Mouse (Mus musculus) CH12.LX (cell line): Measurements from ENCODE around the gene Lama4. TPM values are rescaled to one million over a fixed set of nuclear protein-coding genes. Genes with fewer than 3 reads are reported as not detected.

ENCODE experiments used
- DNase-seq: peaks from one replicate; pipeline ENCODE4 v3.0.0-alpha.2; 2013; ENCODE audit errors: extremely low read depth
- H3K27ac ChIP-seq: 2 replicates; pipeline ENCODE4 v1.5.1; 2012; ENCODE audit warnings: low read depth, mild to moderate bottlenecking, control low read depth, moderate library complexity; ENCODE audit not compliant: insufficient read depth
- H3K27me3 ChIP-seq: replicated peaks from 2 replicates; pipeline ENCODE3; 2012; ENCODE audit warnings: inconsistent platforms
- H3K36me3 ChIP-seq, 2 experiments: replicated peaks in 1 of 2; 2 replicates each; pipeline versions ENCODE3 to v1.6.1; 2012; ENCODE audit warnings: inconsistent platforms in 1 of 2, low read length in 1 of 2, mild to moderate bottlenecking in 1 of 2, mixed read lengths in 1 of 2, moderate library complexity in 1 of 2; ENCODE audit not compliant: control insufficient read depth in 1 of 2, insufficient read depth in 1 of 2
- H3K4me1 ChIP-seq, 2 experiments: 2 replicates each; pipeline ENCODE4 v1.6.1; 2012; ENCODE audit warnings: inconsistent platforms in 1 of 2, moderate library complexity in 1 of 2; ENCODE audit not compliant: insufficient read depth in 2 of 2, control insufficient read depth in 1 of 2
- H3K4me2 ChIP-seq: 2 replicates; pipeline ENCODE4 v1.6.1; 2012; ENCODE audit warnings: low read depth, mild to moderate bottlenecking, control low read depth; ENCODE audit not compliant: poor library complexity, insufficient read depth, severe bottlenecking
- H3K4me3 ChIP-seq, 3 experiments: fragments of 150-350 bp in 1 of 3; sonication (generic) in 1 of 3; replicated peaks in 1 of 3; 2 replicates each; pipeline versions ENCODE3 to v1.5.1; 2011 to 2012; ENCODE audit warnings: low read depth in 2 of 3, low read length in 2 of 3, mild to moderate bottlenecking in 2 of 3, moderate library complexity in 2 of 3, control low read depth in 1 of 3, improper control_type of control experiment in 1 of 3, inconsistent platforms in 1 of 3, mixed read lengths in 1 of 3; ENCODE audit not compliant: poor library complexity in 1 of 3
- H3K79me2 ChIP-seq: replicated peaks from 2 replicates; pipeline ENCODE4 v1.6.1; 2012; ENCODE audit warnings: mild to moderate bottlenecking, moderate library complexity; ENCODE audit not compliant: control insufficient read depth, poor library complexity, insufficient read depth, severe bottlenecking; ENCODE audit errors: extremely low read depth
- H3K9ac ChIP-seq: 2 replicates; pipeline ENCODE4 v1.6.1; 2012; ENCODE audit warnings: low read depth, mild to moderate bottlenecking, control low read depth, moderate library complexity; ENCODE audit not compliant: insufficient read depth
- H3K9me3 ChIP-seq: replicated peaks from 2 replicates; pipeline ENCODE3; 2012; ENCODE audit warnings: low read length, inconsistent platforms, mixed read lengths
- BHLHE40 ChIP-seq: IDR thresholded peaks from 2 replicates; pipeline ENCODE4 v1.6.1; 2011; ENCODE audit warnings: mild to moderate bottlenecking, low read depth, low read length, improper control_type of control experiment
- CHD1 ChIP-seq: IDR thresholded peaks from 2 replicates; pipeline ENCODE4 v1.6.1; 2012; ENCODE audit warnings: low read depth, low read length, improper control_type of control experiment, inconsistent platforms
- CHD2 ChIP-seq: IDR thresholded peaks from 2 replicates; pipeline ENCODE4 v1.6.1; 2011; ENCODE audit warnings: low read length, improper control_type of control experiment
- E2F4 ChIP-seq: IDR thresholded peaks from 2 replicates; pipeline ENCODE4 v1.6.1; 2011; ENCODE audit warnings: low read depth, low read length, improper control_type of control experiment; ENCODE audit not compliant: insufficient replicate concordance
- ELF1 ChIP-seq: IDR thresholded peaks from 2 replicates; pipeline ENCODE4 v1.6.1; 2014; ENCODE audit warnings: low read depth, mild to moderate bottlenecking, inconsistent platforms, low read length, improper control_type of control experiment
- EP300 ChIP-seq: IDR thresholded peaks from 2 replicates; pipeline ENCODE4 v1.6.1; 2011; ENCODE audit warnings: low read length, improper control_type of control experiment
- ETS1 ChIP-seq: conservative IDR thresholded peaks from 2 replicates; pipeline ENCODE4 v1.6.1; 2012; ENCODE audit warnings: low read depth, mild to moderate bottlenecking, inconsistent platforms, low read length, improper control_type of control experiment, moderate library complexity
- GABPA ChIP-seq: IDR thresholded peaks from 2 replicates; pipeline ENCODE4 v1.6.1; 2012; ENCODE audit warnings: low read depth, low read length, improper control_type of control experiment, inconsistent platforms; ENCODE audit not compliant: insufficient replicate concordance
- HCFC1 ChIP-seq: IDR thresholded peaks from 2 replicates; pipeline ENCODE4 v1.6.1; 2012; ENCODE audit warnings: low read depth, mild to moderate bottlenecking, inconsistent platforms, low read length, improper control_type of control experiment
- IRF4 ChIP-seq: IDR thresholded peaks from 2 replicates; pipeline ENCODE4 v1.6.1; 2014; ENCODE audit warnings: low read depth, mild to moderate bottlenecking, inconsistent platforms, low read length, improper control_type of control experiment
- JUN ChIP-seq: IDR thresholded peaks from 2 replicates; pipeline ENCODE4 v1.6.1; 2011; ENCODE audit warnings: low read depth, mild to moderate bottlenecking, low read length, improper control_type of control experiment, moderate library complexity; ENCODE audit not compliant: insufficient read depth
- JUND ChIP-seq: conservative IDR thresholded peaks from 2 replicates; pipeline ENCODE4 v1.6.1; 2011; ENCODE audit warnings: low read depth, low read length, improper control_type of control experiment
- KAT2A ChIP-seq: IDR thresholded peaks from 2 replicates; pipeline ENCODE4 v1.6.1; 2012; ENCODE audit warnings: low read length, improper control_type of control experiment, inconsistent platforms; ENCODE audit not compliant: insufficient replicate concordance
- MAFK ChIP-seq: IDR thresholded peaks from 2 replicates; pipeline ENCODE4 v1.6.1; 2011; ENCODE audit warnings: low read length, improper control_type of control experiment; ENCODE audit not compliant: insufficient replicate concordance
- MEF2A ChIP-seq: IDR thresholded peaks from 2 replicates; pipeline ENCODE4 v1.6.1; 2014; ENCODE audit warnings: low read depth, mild to moderate bottlenecking, inconsistent platforms, low read length, improper control_type of control experiment, borderline replicate concordance
- MXI1 ChIP-seq: IDR thresholded peaks from 2 replicates; pipeline ENCODE4 v1.6.1; 2011; ENCODE audit warnings: mild to moderate bottlenecking, low read depth, low read length, improper control_type of control experiment
- NRF1 ChIP-seq: IDR thresholded peaks from 2 replicates; pipeline ENCODE4 v1.6.1; 2014; ENCODE audit warnings: low read depth, mild to moderate bottlenecking, inconsistent platforms, low read length, improper control_type of control experiment, moderate library complexity
- PAX5 ChIP-seq: IDR thresholded peaks from 2 replicates; pipeline ENCODE4 v1.6.1; 2012; ENCODE audit warnings: low read length, inconsistent platforms, mixed read lengths
- POLR2A ChIP-seq: IDR thresholded peaks from 2 replicates; pipeline ENCODE4 v1.6.1; 2011; ENCODE audit warnings: low read depth, mild to moderate bottlenecking, improper control_type of control experiment, low read length
- POLR2AphosphoS2 ChIP-seq: IDR thresholded peaks from 2 replicates; pipeline ENCODE4 v1.6.1; 2011; ENCODE audit warnings: low read depth, low read length, improper control_type of control experiment
- RAD21 ChIP-seq: IDR thresholded peaks from 2 replicates; pipeline ENCODE4 v1.6.1; 2011; ENCODE audit warnings: low read depth, mild to moderate bottlenecking, low read length, improper control_type of control experiment, moderate library complexity
- SIN3A ChIP-seq: IDR thresholded peaks from 2 replicates; pipeline ENCODE4 v1.6.1; 2012; ENCODE audit warnings: low read length, improper control_type of control experiment, inconsistent platforms
- TBP ChIP-seq: conservative IDR thresholded peaks from 2 replicates; pipeline ENCODE4 v1.6.1; 2011; ENCODE audit warnings: low read depth, low read length, improper control_type of control experiment
- UBTF ChIP-seq: IDR thresholded peaks from 2 replicates; pipeline ENCODE4 v1.6.1; 2012; ENCODE audit warnings: low read depth, mild to moderate bottlenecking, inconsistent platforms, low read length, improper control_type of control experiment, moderate library complexity
- USF1 ChIP-seq: IDR thresholded peaks from 2 replicates; pipeline ENCODE4 v1.6.1; 2014; ENCODE audit warnings: low read depth, mild to moderate bottlenecking, inconsistent platforms, low read length, improper control_type of control experiment
- ZC3H11A ChIP-seq: IDR thresholded peaks from 2 replicates; pipeline ENCODE4 v1.6.1; 2012; ENCODE audit warnings: low read depth, mild to moderate bottlenecking, inconsistent platforms, low read length, improper control_type of control experiment
- ZMIZ1 ChIP-seq: IDR thresholded peaks from 2 replicates; pipeline ENCODE4 v1.6.1; 2012; ENCODE audit warnings: low read depth, mild to moderate bottlenecking, inconsistent platforms, low read length, improper control_type of control experiment
- ZNF384 ChIP-seq: IDR thresholded peaks from 2 replicates; pipeline ENCODE4 v1.6.1; 2012; ENCODE audit warnings: low read depth, low read length, improper control_type of control experiment, inconsistent platforms
- dilution Hi-C: fragments of 300-500 bp; cut with MboI; formaldehyde crosslinking; loops from 2 replicates; pipeline ENCODE4 v1.14.3; 2020; ENCODE audit warnings: low sequenced_read_pairs; ENCODE audit not compliant: extremely low pct_unique_long_range_greater_than_20kb, extremely low pct_ligation_motif_present
- in situ Hi-C: fragments of 300-500 bp; cut with MboI; formaldehyde crosslinking; loops from 3 replicates; pipeline ENCODE4 v1.14.3; 2019; ENCODE audit warnings: low sequenced_read_pairs, low pct_ligation_motif_present, low pct_unique_long_range_greater_than_20kb, mixed read lengths
- polyA plus RNA-seq: library from polyadenylated mRNA; unstranded; fragments of >175 nt; gene quantifications from 2 replicates; pipeline ENCODE4 v1.2.1, GENCODE M21; 2012; ENCODE audit warnings: low read depth; ENCODE audit not compliant: insufficient read length
- total RNA-seq, 2 experiments: library from RNA; depleted of rRNA; stranded (reverse); fragments of 300-350 nt in 1 of 2; fragments of >200 nt in 1 of 2; gene quantifications; 2 replicates each; pipeline ENCODE4 v1.2.3; 2012 to 2014

The Lama4 gene
- total and polyA plus RNA-seq, 3 experiments: 0.08 to 0.50 (median 0.19) TPM

DNA sequence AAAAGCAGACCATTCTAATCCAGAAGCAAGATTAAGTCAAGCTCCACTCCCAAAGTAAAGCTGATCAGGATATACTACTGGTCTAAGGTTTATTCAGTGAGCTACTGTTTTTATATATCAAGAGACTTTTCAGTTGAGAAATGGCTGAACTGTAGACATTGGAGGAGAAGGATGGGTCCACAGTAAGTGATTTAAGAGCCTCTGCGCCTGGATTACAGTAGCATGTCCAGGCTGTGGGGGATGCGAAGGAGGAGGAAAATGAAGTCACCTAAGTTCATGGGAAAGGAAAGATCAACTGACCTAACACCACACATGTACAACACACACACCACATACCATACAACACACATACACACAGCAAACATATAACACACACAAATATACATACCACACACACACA lies 1.3 kb downstream of the Lama4 start:
- Histone ChIP-seq H3K4me3 (no peak overlapping the region), H3K9me3 (no peaks in the 10 kb centered on the region), H3K36me3 (no peaks in the 10 kb centered on the region), H3K4me2 (no peak overlapping the region), H3K79me2 (no peaks in the 10 kb centered on the region), H3K4me1 (peaks cover 2 to 3% of the 10 kb centered on the region in 2 experiments; a peak in 2 of 4 replicates), H3K9ac (no peak overlapping the region)
- dilution Hi-C loops: no loop called here
- in situ Hi-C loops: no loop called here
- DNase-seq: no peak
- TF ChIP-seq KAT2A: no peak
- no peak for TF ChIP-seq CHD2
- TF ChIP-seq ETS1: no peak
- no peak for TF ChIP-seq JUN
- no peak for TF ChIP-seq EP300
- no peak for TF ChIP-seq JUND
- no peak for TF ChIP-seq POLR2A
- TF ChIP-seq ZNF384: no peak
- no peak for TF ChIP-seq NRF1
- TF ChIP-seq POLR2AphosphoS2: no peak
- TF ChIP-seq MEF2A: no peak
- TF ChIP-seq MXI1: no peak
- TF ChIP-seq GABPA: no peak
- no peak for TF ChIP-seq ELF1
- TF ChIP-seq IRF4: no peak
- no peak for TF ChIP-seq USF1
- TF ChIP-seq TBP: no peak
- no peak for TF ChIP-seq E2F4
- no peak for TF ChIP-seq BHLHE40
- TF ChIP-seq ZMIZ1: no peak
- TF ChIP-seq, all 38 proteins: peak for 0
- no peaks in the 10 kb centered on the region for H3K27me3 ChIP-seq
- no peak overlapping the region for H3K27ac ChIP-seq

DNA sequence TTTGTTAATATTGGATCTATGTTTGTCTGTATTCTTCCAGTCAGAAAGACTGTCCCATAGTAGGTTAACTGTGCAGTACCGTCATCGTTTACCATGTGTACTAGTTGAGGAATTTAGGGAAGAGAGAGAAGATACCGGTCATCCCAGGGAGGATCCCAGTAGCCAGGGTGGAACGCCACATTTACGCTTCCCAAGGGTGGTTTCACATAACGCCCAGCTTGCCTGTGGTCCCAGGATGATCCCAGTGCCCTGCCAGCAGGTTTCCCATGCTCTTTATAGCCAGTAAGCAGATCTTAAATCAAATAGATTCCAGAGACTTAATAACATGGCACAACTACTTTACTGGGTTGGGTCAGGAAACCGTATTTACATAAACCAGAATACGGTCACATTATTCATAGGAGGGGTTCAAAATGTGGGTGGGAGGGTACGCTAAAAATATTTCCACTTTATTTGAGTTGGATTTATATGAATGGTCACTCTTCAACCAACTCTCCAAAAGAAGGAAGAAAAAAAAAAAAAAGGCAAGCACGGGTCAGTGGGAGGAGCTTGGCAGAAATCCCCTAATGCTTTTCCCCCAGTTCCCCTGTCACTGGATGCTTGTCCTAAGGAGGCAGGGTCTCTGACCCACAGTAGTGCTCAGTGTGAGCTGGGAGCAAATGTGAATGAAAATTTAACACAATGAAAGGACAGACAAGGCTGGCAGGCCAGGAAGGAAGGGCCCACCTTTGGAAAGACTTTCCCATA lies 3.2 kb downstream of the Lama4 start:
- no peaks in the 10 kb centered on the region for H3K36me3 ChIP-seq
- TF ChIP-seq KAT2A (no peak), ZNF384 (no peak), USF1 (no peak), PAX5 (no peak), UBTF (no peak), RAD21 (no peak), MXI1 (no peak), ZC3H11A (no peak), SIN3A (no peak), MEF2A (no peak), ZMIZ1 (no peak), HCFC1 (no peak), POLR2A (no peak), ETS1 (no peak), CHD1 (no peak), MAFK (no peak)
- TF ChIP-seq, all 38 proteins: peak for 0
- Histone ChIP-seq H3K4me1 (peaks cover 2 to 3% of the 10 kb centered on the region in 2 experiments; a peak in 2 of 4 replicates), H3K4me3 (no peak overlapping the region), H3K9ac (no peak overlapping the region), H3K79me2 (no peaks in the 10 kb centered on the region), H3K4me2 (no peak overlapping the region), H3K27me3 (no peaks in the 10 kb centered on the region), H3K9me3 (no peaks in the 10 kb centered on the region), H3K27ac (no peak overlapping the region)
- no peak for DNase-seq
- dilution Hi-C loops (no loop called here), in situ Hi-C loops (no loop called here)
